Mouse (Mus musculus) limb, embryonic 11.5 days (tissue): ENCODE results near the gene Tnip1. TPM values are rescaled to one million over a fixed set of nuclear protein-coding genes. Genes with fewer than 3 reads are reported as not detected.
A peak's percentile ranks its signal among the peaks of the same experiment; 100 is the strongest.

ENCODE experiments used
- ATAC-seq: fragments of 200-750 bp; cut with Nextera tagmentation; 2 replicates; pipeline ENCODE4 v1.8.0; 2017; ENCODE audit warnings: low read depth; ENCODE audit not compliant: insufficient number of reproducible peaks, low FRiP score, low TSS enrichment
- DNase-seq: peaks from one replicate; pipeline ENCODE4 v3.0.0-alpha.2; 2015; ENCODE audit warnings: low spot score
- H3K27ac ChIP-seq: fragments of 300-500 bp; sonication (generic); replicated peaks from 2 replicates; pipeline ENCODE4 v1.5.1; 2014; ENCODE audit warnings: low read depth, mild to moderate bottlenecking, low read length
- H3K27me3 ChIP-seq: fragments of 300-500 bp; sonication (generic); 2 replicates; pipeline ENCODE4 v1.6.1; 2014; ENCODE audit warnings: mild to moderate bottlenecking, low read length, mixed read lengths; ENCODE audit not compliant: control insufficient read depth, insufficient read depth
- H3K36me3 ChIP-seq: fragments of 300-500 bp; sonication (generic); 2 replicates; pipeline ENCODE4 v1.6.1; 2014; ENCODE audit warnings: mild to moderate bottlenecking, low read length, moderate library complexity, mixed read lengths; ENCODE audit not compliant: control insufficient read depth, insufficient read depth
- H3K4me1 ChIP-seq: fragments of 300-500 bp; sonication (generic); 2 replicates; pipeline ENCODE4 v1.6.1; 2014; ENCODE audit warnings: low read length, mixed read lengths; ENCODE audit not compliant: control insufficient read depth, insufficient read depth
- H3K4me2 ChIP-seq: fragments of 300-500 bp; sonication (generic); 2 replicates; pipeline ENCODE4 v1.6.1; 2014; ENCODE audit warnings: low read depth, mild to moderate bottlenecking, moderate library complexity; ENCODE audit not compliant: severe bottlenecking
- H3K4me3 ChIP-seq: fragments of 300-500 bp; sonication (generic); 2 replicates; pipeline ENCODE4 v1.5.1; 2014; ENCODE audit warnings: low read depth, low read length
- H3K9ac ChIP-seq: fragments of 300-500 bp; sonication (generic); 2 replicates; pipeline ENCODE4 v1.6.1; 2014; ENCODE audit warnings: mild to moderate bottlenecking, low read length
- H3K9me3 ChIP-seq: fragments of 300-500 bp; sonication (generic); 2 replicates; pipeline ENCODE4 v1.6.1; 2016; ENCODE audit warnings: low read length; ENCODE audit not compliant: control insufficient read depth
- WGBS: fragments of 180-500 bp; shearing (Covaris S2); extraction: QIAGEN DNeasy Blood & Tissue Kit; methylation state at CpG from one replicate; pipeline ENCODE4 v1.1.7; 2014; 5-methylcytosine and 5-hydroxymethylcytosine counted together
- polyA plus RNA-seq: library from polyadenylated mRNA; unstranded; fragments of >200 nt; fragmentation: Nextera tagmentation; extraction: Ambion mirVana; gene quantifications from 2 replicates; pipeline ENCODE4 v1.2.1, GENCODE M21; 2014

The Tnip1 gene
- polyA plus RNA-seq, 1 experiment from 2014 or later, result 13.4 TPM

DNA sequence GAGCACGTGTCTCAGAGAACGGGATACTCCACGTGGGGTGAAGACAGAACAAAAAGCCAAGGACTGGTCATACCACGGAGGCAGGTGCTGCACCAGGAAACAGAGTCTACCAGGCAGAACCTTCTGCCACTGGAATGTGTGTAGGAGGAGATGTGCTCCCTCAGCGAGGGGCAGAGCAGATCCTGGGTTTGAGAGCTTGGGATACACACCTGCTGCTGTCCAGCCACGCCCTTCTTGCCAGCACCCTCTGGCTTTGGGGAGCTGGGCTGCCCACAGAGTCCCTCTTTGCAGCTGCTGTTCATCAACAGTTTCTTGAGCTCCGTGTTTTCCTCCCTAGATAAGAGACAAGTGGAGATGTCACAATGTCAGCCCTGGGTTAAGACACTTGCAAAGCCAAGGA is 33.8 kb downstream of the Tnip1 start:
- WGBS, result 86% methylated on average over 7 of the region's 7 CpGs
- H3K4me2 ChIP-seq, result no peak overlapping the region
- no peaks in the 10 kb centered on the region for H3K27me3 ChIP-seq
- DNase-seq (no peak), ATAC-seq (no peak)
- H3K9ac ChIP-seq, result no peak overlapping the region
- H3K4me1 ChIP-seq, result no peaks in the 10 kb centered on the region
- no peak overlapping the region for H3K27ac ChIP-seq
- H3K36me3 ChIP-seq, result peaks cover 4% of the 10 kb centered on the region; the same call in 1 of the 2 replicates
- no peaks in the 10 kb centered on the region for H3K9me3 ChIP-seq
- no peak overlapping the region for H3K4me3 ChIP-seq

DNA sequence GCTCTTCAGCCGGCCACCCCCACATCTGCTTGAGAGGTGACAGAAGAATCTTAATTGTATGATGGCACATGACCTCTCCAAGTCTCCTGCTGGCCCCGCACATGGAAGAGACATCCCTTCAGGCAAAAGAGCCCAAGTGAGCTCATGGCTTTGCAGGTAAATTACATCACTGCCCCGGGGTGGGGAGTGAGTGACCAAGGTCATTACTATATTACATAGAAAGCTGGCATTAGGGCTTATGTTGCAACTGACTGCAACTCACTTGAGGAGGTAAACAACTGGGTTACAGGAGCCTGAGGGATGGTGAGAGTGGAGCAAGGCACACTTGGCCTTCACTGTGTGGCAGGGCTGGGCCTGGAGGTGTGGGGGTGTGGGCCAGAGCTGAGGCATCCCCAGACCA is 34.5 kb downstream of the Tnip1 start:
- Histone ChIP-seq H3K4me3 (no peak overlapping the region), H3K9ac (no peak overlapping the region), H3K9me3 (no peaks in the 10 kb centered on the region), H3K4me2 (no peak overlapping the region), H3K4me1 (no peaks in the 10 kb centered on the region), H3K36me3 (peaks cover 4% of the 10 kb centered on the region; the same call in 1 of the 2 replicates), H3K27me3 (no peaks in the 10 kb centered on the region), H3K27ac (no peak overlapping the region)
- 87% methylated on average over 3 of the region's 3 CpGs for WGBS
- no peak for DNase-seq
- no peak for ATAC-seq

DNA sequence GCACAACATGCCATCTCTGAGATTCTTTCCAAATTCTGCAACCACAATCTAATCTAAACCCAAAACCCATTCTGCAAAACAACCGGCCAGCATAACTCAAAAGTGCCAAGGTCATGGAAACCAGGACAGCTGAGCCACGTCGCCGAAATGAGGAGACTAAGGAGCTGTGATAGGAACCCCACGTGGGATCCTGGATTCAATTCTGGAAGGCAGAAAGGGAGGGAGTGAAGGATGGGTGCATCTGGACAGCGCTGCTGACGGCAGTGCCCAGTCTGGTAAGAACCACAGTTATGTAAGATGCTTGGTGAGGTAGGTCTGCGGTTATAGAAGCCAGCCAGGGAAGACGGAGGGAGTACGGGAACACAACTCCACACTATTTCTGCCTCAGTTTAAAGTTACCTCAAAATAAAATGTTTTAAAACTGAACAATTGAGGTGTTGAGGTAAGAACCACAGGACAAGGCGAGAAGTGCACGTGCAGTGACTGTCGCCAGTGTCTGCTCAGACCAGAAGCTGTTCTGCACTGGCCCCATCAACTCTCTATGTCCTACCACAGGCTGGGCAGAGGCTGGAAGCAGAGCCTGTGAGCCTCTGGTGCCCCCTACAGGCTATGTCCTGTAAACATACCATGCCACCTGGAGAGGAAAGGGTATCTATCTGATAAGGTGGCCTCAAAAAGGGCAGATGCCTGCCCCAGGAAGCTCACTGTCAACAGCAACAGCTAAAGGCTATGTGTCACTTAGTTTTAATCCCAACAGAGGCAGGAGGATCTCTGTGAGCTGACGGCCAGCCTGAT is 35.2 kb downstream of the Tnip1 start:
- H3K36me3 ChIP-seq, result peaks cover 4% of the 10 kb centered on the region; the same call in 1 of the 2 replicates
- H3K9ac ChIP-seq, result no peak overlapping the region
- ATAC-seq, result 0 out of 2 replicates have a peak, but pooled peaks have one; percentile 31
- no peaks in the 10 kb centered on the region for H3K27me3 ChIP-seq
- no peaks in the 10 kb centered on the region for H3K4me1 ChIP-seq
- no peak overlapping the region for H3K4me3 ChIP-seq
- H3K9me3 ChIP-seq, result no peaks in the 10 kb centered on the region
- no peak overlapping the region for H3K27ac ChIP-seq
- DNase-seq, result peak; percentile 66
- 84% methylated on average over 14 of the region's 14 CpGs for WGBS
- no peak overlapping the region for H3K4me2 ChIP-seq

DNA sequence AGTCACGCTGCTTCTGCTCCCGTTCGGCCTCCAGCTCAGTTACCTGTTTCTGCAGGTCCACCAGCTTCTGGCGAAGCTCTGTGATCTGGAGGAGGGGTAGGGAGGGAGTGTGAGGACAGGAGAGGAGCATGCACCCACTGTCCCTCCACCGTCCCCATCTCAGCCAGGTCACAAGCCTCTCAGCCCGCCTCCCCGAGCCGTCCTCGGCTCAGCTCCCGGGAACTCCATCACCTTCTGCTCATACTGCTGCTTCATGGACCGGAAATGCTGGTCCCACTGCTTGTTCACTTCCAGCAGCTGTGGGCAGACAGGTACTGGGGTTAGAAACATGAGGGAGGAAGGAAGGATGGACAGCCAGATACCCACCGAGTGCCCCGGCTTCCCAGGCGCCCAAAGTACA is 38.6 kb downstream of the Tnip1 start:
- Histone ChIP-seq H3K4me3 (no peak overlapping the region), H3K9ac (no peak overlapping the region), H3K9me3 (no peaks in the 10 kb centered on the region), H3K27me3 (no peaks in the 10 kb centered on the region), H3K4me2 (no peak overlapping the region), H3K4me1 (no peaks in the 10 kb centered on the region), H3K36me3 (peaks cover 7% of the 10 kb centered on the region; the same call in 1 of the 2 replicates), H3K27ac (no peak overlapping the region)
- ATAC-seq (no peak), DNase-seq (no peak)
- WGBS, result 91% methylated on average over 14 of the region's 14 CpGs

DNA sequence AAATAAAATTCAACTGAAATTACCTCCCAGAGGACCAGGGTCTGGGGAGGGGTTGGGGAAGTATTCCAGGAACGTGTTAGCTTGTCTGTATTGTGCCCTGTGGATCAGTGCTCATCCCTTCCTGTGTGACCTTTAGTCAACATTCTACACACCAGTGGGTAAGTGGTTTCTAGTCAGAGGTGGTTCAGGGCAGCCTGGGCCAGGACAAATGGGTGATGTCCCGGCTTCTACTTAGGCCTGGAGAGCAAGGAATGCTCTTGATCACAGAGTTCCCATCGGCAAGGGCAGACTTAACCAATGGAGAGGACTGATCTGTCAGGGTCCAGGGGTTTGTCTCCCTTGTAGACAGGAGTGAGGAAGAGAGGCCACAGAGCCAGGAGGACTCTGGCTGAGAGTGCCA is 40.2 kb downstream of the Tnip1 start:
- DNase-seq, result no peak
- Histone ChIP-seq H3K4me3 (no peak overlapping the region), H3K27ac (no peak overlapping the region), H3K36me3 (peaks cover 7% of the 10 kb centered on the region; the same call in 1 of the 2 replicates), H3K4me1 (no peaks in the 10 kb centered on the region), H3K9ac (no peak overlapping the region), H3K27me3 (no peaks in the 10 kb centered on the region), H3K9me3 (no peaks in the 10 kb centered on the region), H3K4me2 (no peak overlapping the region)
- WGBS, result 90% methylated on average over 3 of the region's 3 CpGs
- ATAC-seq, result no peak

GRCm38 (mm10) chr11:54921798-54922197 is 40.9 kb downstream of the Tnip1 start:
- H3K27ac ChIP-seq, result no peak overlapping the region
- H3K9me3 ChIP-seq, result no peaks in the 10 kb centered on the region
- ATAC-seq, result no peak
- no peak overlapping the region for H3K4me2 ChIP-seq
- 53% methylated on average over 7 of the region's 7 CpGs for WGBS
- H3K4me3 ChIP-seq, result no peak overlapping the region
- peaks cover 7% of the 10 kb centered on the region; the same call in 1 of the 2 replicates for H3K36me3 ChIP-seq
- no peaks in the 10 kb centered on the region for H3K27me3 ChIP-seq
- H3K4me1 ChIP-seq, result no peaks in the 10 kb centered on the region
- H3K9ac ChIP-seq, result no peak overlapping the region
- DNase-seq, result peak; percentile 30

- no peak overlapping the region for H3K4me3 ChIP-seq
- H3K27me3 ChIP-seq, result no peaks in the 10 kb centered on the region
- H3K27ac ChIP-seq, result no peak overlapping the region
- H3K36me3 ChIP-seq, result peaks cover 7% of the 10 kb centered on the region; the same call in 1 of the 2 replicates
- H3K9ac ChIP-seq, result no peak overlapping the region; the same call in 1 of the 2 replicates
- 78% methylated on average over 6 of the region's 6 CpGs for WGBS
- no peak overlapping the region for H3K4me2 ChIP-seq
- ATAC-seq (no peak), DNase-seq (no peak)
- H3K9me3 ChIP-seq, result no peaks in the 10 kb centered on the region
- no peaks in the 10 kb centered on the region for H3K4me1 ChIP-seq
Measured at GRCm38 (mm10) chr11:54920973-54921580, 41.6 kb downstream of the Tnip1 start.

GRCm38 (mm10) chr11:54920127-54920972 is 42.4 kb downstream of the Tnip1 start:
- Histone ChIP-seq H3K4me3 (no peak overlapping the region), H3K36me3 (peaks cover 7% of the 10 kb centered on the region; the same call in 1 of the 2 replicates), H3K9me3 (no peaks in the 10 kb centered on the region), H3K4me2 (no peak overlapping the region), H3K27ac (no peak overlapping the region), H3K4me1 (no peaks in the 10 kb centered on the region), H3K27me3 (no peaks in the 10 kb centered on the region), H3K9ac (no peak overlapping the region; the same call in 1 of the 2 replicates)
- DNase-seq (no peak), ATAC-seq (no peak)
- 80% methylated on average over 11 of the region's 11 CpGs for WGBS
